Mouse (Mus musculus): ENCODE measurements around the gene Ttll9. TPM values are rescaled to one million over a fixed set of nuclear protein-coding genes. Genes with fewer than 3 reads are reported as not detected.

Gene Ttll9
- polyA plus RNA-seq, 1 experiment = 3.8 TPM

DNA sequence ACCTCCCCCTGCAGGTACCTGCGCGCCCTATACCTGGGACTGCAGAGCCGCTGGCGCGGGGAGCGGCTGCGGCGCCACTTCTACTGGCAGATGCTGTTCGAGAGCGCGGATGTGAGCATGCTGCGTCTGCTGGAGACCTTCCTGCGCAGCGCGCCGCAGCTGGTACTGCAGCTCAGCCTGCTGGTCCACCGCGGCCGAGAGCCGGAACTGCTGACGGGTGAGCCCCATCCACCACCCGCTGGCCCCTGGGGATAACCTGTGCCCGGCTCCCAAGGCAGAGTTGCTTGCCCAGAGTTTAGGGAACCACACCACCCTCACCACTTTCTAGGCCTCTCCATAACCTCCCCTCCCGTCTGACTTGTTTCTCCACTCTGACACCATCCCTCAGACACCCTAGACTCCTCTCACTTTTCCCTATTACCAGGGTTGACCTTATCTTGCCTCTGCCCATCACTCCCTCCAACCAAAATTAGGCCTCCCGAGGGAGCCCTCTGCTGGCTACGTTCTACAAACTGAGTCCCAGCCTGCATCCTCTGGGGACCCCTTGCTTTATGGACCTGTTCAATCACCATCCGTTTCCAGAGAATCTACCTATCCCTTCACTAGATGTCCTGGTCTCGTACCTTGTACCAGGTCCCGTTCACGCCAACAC, 90.5 kb downstream of the Ttll9 start:
- H3K4me3 ChIP-seq (replicated peaks; ENCODE audit: extremely low read depth, low read depth, low read length) = no peak overlapping the region
- no peak for TF ChIP-seq CTCF (IDR thresholded peaks at IDR 0.05; ENCODE audit: insufficient read depth, low read length)
- DNase-seq = no peak
- 11% methylated on average over 30 of the region's 30 CpGs for WGBS
- no peaks in the 10 kb centered on the region for H3K4me1 ChIP-seq (ENCODE audit: control insufficient read depth, insufficient read depth, low read length)

DNA sequence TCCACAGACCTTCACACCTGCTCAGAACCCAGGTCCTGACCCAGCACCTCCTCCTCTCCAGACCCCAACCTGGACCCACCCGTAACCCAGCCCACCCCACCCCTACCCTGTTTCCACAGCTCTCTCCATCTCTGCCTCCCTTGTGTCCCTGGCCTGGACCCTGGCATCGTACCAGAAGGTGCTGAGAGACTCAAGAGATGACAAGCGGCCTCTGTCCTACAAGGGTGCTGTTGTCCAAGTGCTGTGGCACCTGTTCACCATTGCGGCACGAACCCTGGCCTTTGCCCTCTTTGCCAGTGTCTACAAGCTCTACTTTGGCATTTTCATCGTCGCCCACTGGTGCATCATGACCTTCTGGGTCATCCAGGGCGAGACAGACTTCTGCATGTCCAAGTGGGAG, 91.6 kb downstream of the Ttll9 start:
- no peak for DNase-seq
- H3K4me3 ChIP-seq (replicated peaks; ENCODE audit: extremely low read depth, low read depth, low read length) = no peak overlapping the region
- no peaks in the 10 kb centered on the region for H3K4me1 ChIP-seq (ENCODE audit: control insufficient read depth, insufficient read depth, low read length)
- TF ChIP-seq POLR2A (IDR thresholded peaks at IDR 0.05; ENCODE audit: borderline replicate concordance, extremely low read depth, low read depth, low read length) (no peak), CTCF (IDR thresholded peaks at IDR 0.05; ENCODE audit: insufficient read depth, low read length) (no peak)
- 90% methylated on average over 8 of the region's 8 CpGs for WGBS

DNA sequence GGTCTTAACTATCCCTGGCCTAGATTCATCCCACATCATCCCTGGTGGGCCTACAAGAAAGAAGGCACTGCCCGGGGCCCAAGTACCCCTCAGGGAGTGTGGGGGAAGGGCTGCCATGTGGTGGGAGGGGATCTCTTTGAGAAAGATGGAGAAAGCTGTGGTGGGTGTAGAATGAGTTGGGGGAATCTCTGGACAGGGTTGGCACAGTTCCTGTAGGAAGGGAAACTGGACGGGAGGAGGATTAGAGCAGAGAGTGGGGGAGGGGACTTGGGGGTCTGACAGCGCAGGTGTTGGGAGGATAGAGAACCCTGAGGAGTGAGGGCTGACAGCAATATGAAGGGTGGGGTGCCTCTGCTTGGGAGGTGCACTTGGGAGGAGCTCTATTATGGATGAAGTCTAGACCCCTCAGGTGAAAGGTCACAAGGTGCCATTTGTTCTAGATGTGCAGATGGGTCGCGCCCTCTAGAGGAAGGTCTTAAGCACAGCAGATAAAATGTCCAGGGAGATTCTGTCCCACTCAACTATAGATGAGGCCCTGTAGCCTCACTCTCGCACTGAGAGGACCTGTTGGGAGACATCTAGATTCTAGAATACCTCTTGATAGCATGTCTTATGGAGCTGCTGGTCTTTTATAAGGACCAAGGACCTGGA, 93.1 kb downstream of the Ttll9 start:
- TF ChIP-seq CTCF (IDR thresholded peaks at IDR 0.05; ENCODE audit: insufficient read depth, low read length) (no peak), POLR2A (IDR thresholded peaks at IDR 0.05; ENCODE audit: borderline replicate concordance, extremely low read depth, low read depth, low read length) (no peak)
- no peak for DNase-seq
- 55% methylated on average over 6 of the region's 6 CpGs for WGBS
- Histone ChIP-seq H3K4me1 (ENCODE audit: control insufficient read depth, insufficient read depth, low read length) (no peaks in the 10 kb centered on the region), H3K4me3 (replicated peaks; ENCODE audit: extremely low read depth, low read depth, low read length) (no peak overlapping the region)

Other genes with a start within 250 kb of the Ttll9 start
- 323 and 438 TPM in 2 replicates for gene Id1, start 226.2 kb upstream of the Ttll9 start, polyA plus RNA-seq (2012; rRNA removed)
- 84.7 and 90.1 TPM in 2 replicates for gene Cox4i2, start 208.3 kb upstream of the Ttll9 start, polyA plus RNA-seq (2012; rRNA removed)
- 113 and 118 TPM in 2 replicates for gene Bcl2l1, start 130.8 kb upstream of the Ttll9 start, polyA plus RNA-seq (2012; rRNA removed)
- gene Tpx2, start 114.5 kb upstream of the Ttll9 start, polyA plus RNA-seq (2012; rRNA removed) = 0.63 and 0.77 TPM in 2 replicates
- gene Mylk2, start 51.1 kb upstream of the Ttll9 start, polyA plus RNA-seq (2012; rRNA removed) = 0.29 and 3.9 TPM in 2 replicates
- gene Foxs1, start 29.3 kb upstream of the Ttll9 start, polyA plus RNA-seq (2012; rRNA removed) = 11.1 and 12.9 TPM in 2 replicates
- gene Dusp15, start 10.8 kb upstream of the Ttll9 start, polyA plus RNA-seq (2012; rRNA removed) = 0.37 and 0.60 TPM in 2 replicates
- 39.9 and 61.9 TPM in 2 replicates for gene Pdrg1, start 52.9 kb downstream of the Ttll9 start, polyA plus RNA-seq (2012; rRNA removed)
- gene Xkr7, start 69.4 kb downstream of the Ttll9 start, polyA plus RNA-seq (2012; rRNA removed) = 0.03 TPM in 1 of 2 replicates, not detected in the other
- 164 and 177 TPM in 2 replicates for gene Ccm2l, start 103.5 kb downstream of the Ttll9 start, polyA plus RNA-seq (2012; rRNA removed)
- 45.0 and 52.8 TPM in 2 replicates for gene Hck, start 146.0 kb downstream of the Ttll9 start, polyA plus RNA-seq (2012; rRNA removed)
- gene Tm9sf4, start 198.8 kb downstream of the Ttll9 start, polyA plus RNA-seq (2012; rRNA removed) = 32.7 and 45.8 TPM in 2 replicates